Mouse (Mus musculus) G1E (cell line): ENCODE data around the gene Trim2. TPM values are rescaled to one million over a fixed set of nuclear protein-coding genes. Genes with fewer than 3 reads are reported as not detected.

Experiments
- ATAC-seq: 2 replicates; pipeline ENCODE4 v1.8.0; 2016; ENCODE audit warnings: mild to moderate bottlenecking; ENCODE audit not compliant: insufficient number of reproducible peaks, poor library complexity, low FRiP score, severe bottlenecking; ENCODE audit errors: extremely low read depth
- DNase-seq: peaks from one replicate; pipeline ENCODE4 v3.0.0; 2012; ENCODE audit warnings: low spot score
- H3K27me3 ChIP-seq: 2 replicates; pipeline ENCODE4 v1.6.1; 2012; ENCODE audit warnings: mild to moderate bottlenecking, low read length, inconsistent platforms; ENCODE audit not compliant: insufficient read depth
- H3K36me3 ChIP-seq: replicated peaks from 2 replicates; pipeline ENCODE3; 2012; ENCODE audit warnings: mild to moderate bottlenecking, inconsistent platforms
- H3K4me1 ChIP-seq: 2 replicates; pipeline ENCODE4 v1.6.1; 2012; ENCODE audit warnings: low read depth, low read length, inconsistent platforms, mixed read lengths; ENCODE audit not compliant: insufficient read depth
- H3K4me3 ChIP-seq: 2 replicates; pipeline ENCODE4 v1.5.1; 2012; ENCODE audit warnings: low read depth, mild to moderate bottlenecking, inconsistent platforms, low read length, moderate library complexity, mixed read lengths
- H3K9me3 ChIP-seq: replicated peaks from 2 replicates; pipeline ENCODE4 v1.6.1; 2012; ENCODE audit warnings: inconsistent platforms
- CTCF ChIP-seq: IDR thresholded peaks from 2 replicates; pipeline ENCODE4 v1.5.1; 2012; ENCODE audit warnings: low read depth, low read length, inconsistent platforms, mixed read lengths
- GATA1 ChIP-seq: IDR thresholded peaks from 2 replicates; pipeline ENCODE4 v1.6.1; 2012; ENCODE audit warnings: borderline replicate concordance, low read length, inconsistent platforms, mixed read lengths
- GATA2 ChIP-seq: IDR thresholded peaks from 2 replicates; pipeline ENCODE4 v1.6.1; 2012; ENCODE audit warnings: low read depth, low read length, inconsistent platforms, borderline replicate concordance
- POLR2AphosphoS5 ChIP-seq: IDR thresholded peaks from 2 replicates; pipeline ENCODE4 v1.6.1; 2012; ENCODE audit warnings: low read depth, low read length, inconsistent platforms; ENCODE audit not compliant: insufficient replicate concordance
- TAL1 ChIP-seq: conservative IDR thresholded peaks from 2 replicates; pipeline ENCODE4 v1.6.1; 2012; ENCODE audit warnings: low read depth, low read length, inconsistent platforms, mixed read lengths
- polyA plus RNA-seq: library from polyadenylated mRNA; stranded (reverse); fragments of >175 nt; gene quantifications from 2 replicates; pipeline ENCODE4 v1.2.3, GENCODE M21; 2012
- total RNA-seq, 2 experiments: library from RNA; stranded (forward) in 1 of 2; stranded (reverse) in 1 of 2; fragments of 200-1000 nt in 1 of 2; fragments of >200 nt in 1 of 2; fragmentation: Nextera tagmentation in 1 of 2; gene quantifications; 2 replicates each; pipeline ENCODE4 v1.2.3; 2014 to 2017

Gene Trim2
- total and polyA plus RNA-seq, 3 experiments, result 0.98 TPM; not detected in 2

- Histone ChIP-seq H3K9me3 (no peaks in the 10 kb centered on the region), H3K36me3 (no peaks in the 10 kb centered on the region), H3K4me3 (no peak overlapping the region), H3K4me1 (peaks cover 4% of the 10 kb centered on the region; the same call in 1 of the 2 replicates), H3K27me3 (peaks cover 16% of the 10 kb centered on the region)
- no peak for ATAC-seq
- TF ChIP-seq POLR2AphosphoS5 (no peak), TAL1 (no peak), GATA2 (no peak), CTCF (no peak), GATA1 (no peak)
- DNase-seq, result no peak
Measured at GRCm38 (mm10) chr3:84169393-84170005, 137.2 kb downstream of the Trim2 start.

GRCm38 (mm10) chr3:84168943-84169342 lies 137.7 kb downstream of the Trim2 start:
- DNase-seq (no peak), ATAC-seq (no peak)
- TF ChIP-seq POLR2AphosphoS5, result no peak
- H3K27me3 ChIP-seq, result peaks cover 16% of the 10 kb centered on the region
- H3K9me3 ChIP-seq, result no peaks in the 10 kb centered on the region
- H3K4me3 ChIP-seq, result no peak overlapping the region
- H3K36me3 ChIP-seq, result no peaks in the 10 kb centered on the region
- H3K4me1 ChIP-seq, result peaks cover 4% of the 10 kb centered on the region; the same call in 1 of the 2 replicates

DNA sequence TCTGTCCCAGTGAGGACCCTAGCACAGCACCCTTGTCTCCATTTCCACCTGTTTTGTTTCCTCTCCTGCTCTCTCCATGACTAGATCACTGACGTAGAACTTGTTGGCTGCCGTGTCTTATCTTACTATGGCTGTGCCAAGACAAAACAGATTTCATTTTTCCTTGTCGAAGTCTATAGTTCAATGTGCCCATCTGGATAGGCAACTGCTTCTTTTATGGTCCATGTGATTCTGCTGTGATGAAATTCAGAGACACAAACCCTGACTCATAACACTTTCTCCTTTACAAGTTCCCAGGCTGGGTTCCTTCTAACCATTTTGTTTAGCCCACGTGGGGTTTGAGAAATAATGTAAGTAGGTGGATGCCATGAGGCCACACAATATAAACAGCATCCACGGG lies 140.6 kb downstream of the Trim2 start:
- ATAC-seq, result no peak
- DNase-seq, result no peak

DNA sequence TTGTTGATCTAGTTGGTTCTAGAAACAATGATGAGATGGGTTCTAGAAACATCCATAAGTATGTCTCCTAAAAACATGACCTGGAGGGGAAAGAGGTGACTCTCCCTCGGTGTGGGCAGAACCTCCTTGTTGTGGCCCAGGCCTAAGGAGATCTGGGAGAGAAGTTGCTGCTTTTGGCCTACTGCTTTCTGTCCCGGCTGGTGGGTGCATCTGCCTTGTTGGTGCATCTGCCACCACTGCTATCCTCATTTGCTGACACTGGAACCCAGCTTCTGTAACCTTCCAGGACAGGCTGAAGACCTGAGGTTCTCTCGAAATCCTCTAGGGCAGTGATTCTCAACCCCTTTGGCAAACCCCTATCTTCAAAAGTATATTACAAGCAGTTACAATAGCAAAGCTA lies 141.3 kb downstream of the Trim2 start:
- no peak for ATAC-seq
- no peak overlapping the region for H3K4me3 ChIP-seq
- no peak for TF ChIP-seq POLR2AphosphoS5
- no peak for TF ChIP-seq TAL1
- no peak for TF ChIP-seq CTCF
- no peak for TF ChIP-seq GATA2
- no peak for TF ChIP-seq GATA1
- DNase-seq, result no peak
- no peaks in the 10 kb centered on the region; the same call in 1 of the 2 replicates for H3K4me1 ChIP-seq
- no peaks in the 10 kb centered on the region for H3K36me3 ChIP-seq
- no peaks in the 10 kb centered on the region for H3K9me3 ChIP-seq
- peaks cover 10% of the 10 kb centered on the region for H3K27me3 ChIP-seq

More for the DNA sequence above, 140.6 kb downstream of the Trim2 start:
- no peak for TF ChIP-seq GATA2
- TF ChIP-seq TAL1, result no peak
- TF ChIP-seq POLR2AphosphoS5, result no peak
- Histone ChIP-seq H3K27me3 (peaks cover 13% of the 10 kb centered on the region), H3K36me3 (no peaks in the 10 kb centered on the region), H3K4me1 (no peaks in the 10 kb centered on the region; the same call in 1 of the 2 replicates), H3K4me3 (no peak overlapping the region), H3K9me3 (no peaks in the 10 kb centered on the region)

GRCm38 (mm10) chr3:84157559-84158350 lies 148.9 kb downstream of the Trim2 start:
- Histone ChIP-seq H3K27me3 (no peaks in the 10 kb centered on the region), H3K36me3 (peaks cover 12% of the 10 kb centered on the region), H3K4me1 (peaks cover 32% of the 10 kb centered on the region), H3K4me3 (no peak overlapping the region), H3K9me3 (no peaks in the 10 kb centered on the region)
- DNase-seq (no peak), ATAC-seq (no peak)
- TF ChIP-seq GATA2 (no peak), GATA1 (no peak), CTCF (no peak), TAL1 (no peak), POLR2AphosphoS5 (no peak)

DNA sequence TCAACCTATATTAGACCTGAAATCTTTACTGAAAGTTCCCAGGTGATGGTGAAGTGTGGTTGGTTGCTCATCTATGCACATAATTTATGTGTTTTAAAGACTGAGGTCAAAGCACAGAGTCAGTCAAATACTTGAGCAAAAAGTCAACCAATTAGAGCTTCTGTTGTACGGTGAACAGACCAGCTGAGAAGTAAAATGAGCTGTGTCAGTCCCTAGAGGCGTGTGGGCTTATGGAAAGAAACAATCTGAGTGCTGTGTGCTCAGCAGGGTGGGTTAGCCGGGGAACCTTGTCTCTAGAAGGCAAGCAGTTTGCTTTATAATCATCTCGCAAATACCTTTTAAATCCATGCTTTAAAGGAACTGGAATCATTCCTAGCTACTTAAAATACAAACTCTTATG lies 149.7 kb downstream of the Trim2 start:
- ATAC-seq (no peak), DNase-seq (no peak)
- Histone ChIP-seq H3K9me3 (no peaks in the 10 kb centered on the region), H3K27me3 (no peaks in the 10 kb centered on the region), H3K4me1 (peaks cover 34% of the 10 kb centered on the region), H3K4me3 (no peak overlapping the region), H3K36me3 (peaks cover 12% of the 10 kb centered on the region)
- TF ChIP-seq GATA1, result no peak
- TF ChIP-seq TAL1, result no peak
- no peak for TF ChIP-seq POLR2AphosphoS5
- no peak for TF ChIP-seq GATA2
- TF ChIP-seq CTCF, result no peak
